Mouse (Mus musculus) brain, embryonic 14.5 days (tissue): ENCODE measurements at regions not wholly inside any gene's neighbourhood (a gene's known extent, or its start where the extent isn't known, plus 50 kb on each side); places are given as distances from the start of the nearest gene placed in this dataset.

ENCODE experiments used
- CTCF ChIP-seq: fragments of 200-500 bp; IDR thresholded peaks from 2 replicates; pipeline ENCODE4 v1.5.1; 2012; ENCODE audit warnings: inconsistent platforms, mild to moderate bottlenecking, moderate library complexity, borderline replicate concordance; ENCODE audit not compliant: insufficient read depth, insufficient read length; ENCODE audit errors: extremely low read depth
- POLR2A ChIP-seq: fragments of 200-500 bp; IDR thresholded peaks from 2 replicates; pipeline ENCODE4 v1.6.1; 2012; ENCODE audit warnings: mild to moderate bottlenecking, inconsistent platforms, borderline replicate concordance; ENCODE audit not compliant: poor library complexity, insufficient read depth, insufficient read length, severe bottlenecking; ENCODE audit errors: extremely low read depth

DNA sequence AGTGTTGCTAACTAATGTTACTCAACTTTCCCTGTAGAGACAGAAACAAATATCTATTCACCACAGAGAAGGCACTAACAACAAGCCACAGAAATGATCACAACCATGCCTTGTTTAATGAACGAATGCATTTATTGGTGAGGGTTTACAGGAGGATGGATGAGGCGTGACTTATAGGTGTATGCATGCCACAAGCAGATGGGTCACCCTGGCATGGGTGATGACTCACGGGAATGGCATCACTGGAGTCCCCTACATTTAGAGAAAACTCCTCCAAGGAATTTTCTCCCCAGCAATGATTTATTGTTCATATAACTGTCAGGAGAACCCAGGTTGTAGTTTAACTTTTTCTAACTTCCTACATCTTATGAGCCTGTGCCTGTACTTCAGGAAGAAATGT lies 319.6 kb upstream of the Gje1 start:
- TF ChIP-seq CTCF (no peak), POLR2A (no peak)
